Mouse (Mus musculus): ENCODE data around the gene Tnnc1.

Gene Tnnc1

DNA sequence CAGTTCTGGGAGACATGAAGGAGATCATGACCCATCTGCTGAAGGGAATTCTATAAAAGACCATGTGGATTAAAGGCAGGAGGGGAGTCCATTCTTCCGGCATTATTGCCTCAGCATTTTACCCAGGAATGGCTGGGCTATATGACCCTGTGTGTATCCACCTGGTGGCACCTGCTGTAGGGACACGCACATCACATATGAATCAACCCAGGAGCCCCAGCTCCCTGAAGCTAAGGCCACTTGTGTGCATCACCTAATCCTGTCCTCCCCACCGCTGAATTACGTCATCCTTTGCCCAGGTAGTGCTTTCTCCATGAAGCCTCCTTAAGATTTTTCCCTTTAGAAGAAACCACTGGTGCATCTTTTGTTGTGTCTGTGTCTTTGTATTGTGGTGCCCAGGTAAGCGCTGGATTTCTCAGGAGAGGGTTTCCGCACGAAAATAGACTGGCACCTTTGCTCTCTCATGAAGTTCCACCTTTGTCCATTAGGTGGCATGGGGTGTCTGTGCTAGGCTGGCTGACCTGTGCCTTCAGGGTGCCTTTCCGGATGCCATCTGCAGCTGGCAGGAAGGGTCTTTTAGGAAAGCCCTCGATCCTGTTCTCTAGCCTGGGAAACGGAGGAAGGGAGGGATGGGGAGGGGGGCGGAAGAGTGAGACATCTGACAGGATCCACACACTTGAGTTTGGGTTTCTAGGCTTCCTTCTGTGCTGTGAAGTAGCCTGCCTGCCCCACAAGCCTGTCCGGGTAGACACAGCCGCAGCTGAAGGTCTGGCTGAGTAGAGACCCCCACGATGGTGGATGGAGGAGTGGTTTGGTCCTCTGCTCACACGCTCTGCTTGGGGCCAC, 7.3 kb downstream of the Tnnc1 start:
- peak; percentile 60 to 78 for DNase-seq

DNA sequence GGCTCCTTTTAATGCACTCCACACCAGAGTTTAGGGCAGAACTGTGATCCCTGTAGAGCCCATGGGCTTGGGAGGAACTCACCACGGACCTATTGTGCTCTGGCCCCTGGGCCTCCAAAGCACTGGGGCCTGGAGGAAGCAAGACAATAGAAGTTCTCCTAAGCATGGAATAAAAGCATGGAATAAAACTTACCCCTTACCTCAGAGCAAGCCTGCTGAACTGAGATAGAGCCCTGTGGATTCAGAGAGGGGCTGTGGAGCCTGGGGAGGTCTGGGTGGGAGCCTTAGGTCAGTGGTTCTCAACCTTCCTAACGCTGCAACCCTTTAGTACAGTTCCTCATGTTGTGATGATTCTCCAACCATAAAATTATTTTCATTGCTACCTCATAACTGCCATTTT, 8.7 kb downstream of the Tnnc1 start, which contains the start of gene Nisch:
Nisch (minus strand) TSS at position 101 of the 400 bp plus-strand sequence.
- no peak for DNase-seq

DNA sequence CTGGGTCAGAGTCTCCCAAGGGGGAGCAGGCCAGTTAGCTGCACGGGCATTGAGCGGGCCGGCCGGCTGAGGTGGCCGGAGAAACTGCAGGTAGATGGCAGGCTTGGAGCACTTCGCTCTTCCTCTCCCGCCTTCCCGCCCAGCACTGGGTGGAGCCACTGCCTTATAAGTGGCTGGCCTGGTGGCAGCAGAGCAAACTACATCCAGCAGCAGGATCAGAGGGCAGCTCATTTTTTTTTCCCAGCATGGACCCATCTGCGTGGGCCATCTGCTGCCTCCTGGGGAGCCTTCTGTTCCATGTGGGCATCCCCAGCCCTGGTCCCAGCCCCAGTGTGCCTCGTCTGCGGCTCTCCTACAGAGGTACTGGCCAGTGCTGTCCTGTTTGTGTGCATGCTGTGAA, 9.6 kb downstream of the Tnnc1 start, which contains the start of gene Sema3g:
Sema3g (plus strand) TSS at position 195 of the 400 bp plus-strand sequence.
- DNase-seq, result peak; percentile 83 to 89

DNA sequence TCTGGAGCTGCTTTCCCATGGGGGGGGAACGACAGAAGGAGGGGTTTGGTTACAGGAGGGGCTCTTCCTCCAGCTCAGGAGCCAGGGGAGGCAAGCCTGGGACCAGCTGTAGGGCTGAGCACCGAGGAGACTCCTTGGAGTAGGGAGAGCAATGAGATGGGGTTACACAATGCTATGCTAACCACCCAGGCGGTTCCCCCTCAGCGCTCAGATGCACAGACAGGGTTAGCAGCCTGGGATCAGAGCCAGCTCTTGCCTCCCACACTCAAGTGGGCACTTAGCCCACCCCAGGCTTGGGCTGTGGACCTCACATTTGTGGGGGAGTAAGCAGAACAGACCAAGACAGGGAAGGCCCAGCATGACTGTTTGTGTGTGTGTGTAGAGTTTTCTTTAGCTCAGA, 18.9 kb downstream of the Tnnc1 start:
- DNase-seq, result peak; percentile 49 to 58

DNA sequence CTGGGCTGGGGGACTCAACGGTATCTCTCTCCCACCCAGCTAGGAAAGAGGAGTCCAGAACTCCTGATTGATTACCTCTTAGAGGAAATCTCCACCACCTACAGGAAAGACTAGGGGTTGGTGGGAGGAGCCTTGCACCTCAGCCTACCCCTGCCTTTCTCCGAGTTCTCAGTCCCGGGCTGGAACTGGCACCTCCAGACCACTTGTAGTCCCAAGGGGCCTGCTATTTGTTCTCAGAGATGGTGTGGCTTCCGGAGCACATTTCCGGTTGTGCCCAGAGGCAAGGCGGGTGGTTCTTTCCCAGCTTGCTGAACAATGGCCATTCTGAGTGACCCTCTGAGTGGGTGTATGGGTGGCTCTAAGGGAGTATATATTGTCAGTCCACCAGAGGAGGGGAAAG, 20.1 kb downstream of the Tnnc1 start:
- peak; percentile 76 to 81 for DNase-seq

DNA sequence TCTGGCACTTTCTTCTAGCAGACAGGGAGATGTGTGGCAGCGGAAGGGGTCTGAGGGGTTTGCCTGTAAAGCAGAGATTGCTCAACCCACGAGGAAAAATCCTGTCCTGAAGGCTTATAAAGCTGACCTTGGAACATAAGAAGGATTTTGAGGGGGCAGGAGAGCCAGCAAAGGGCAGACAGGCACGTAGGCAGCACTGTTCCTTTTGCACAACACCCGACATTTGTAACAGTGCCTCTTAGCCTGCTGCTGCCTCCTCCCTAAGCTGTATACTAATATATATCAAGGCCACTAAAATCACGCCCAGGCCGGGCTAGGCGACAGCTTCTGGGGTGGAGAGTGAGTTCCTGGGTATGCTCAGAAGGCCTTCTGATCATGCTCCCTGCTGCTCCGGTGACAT, 22.3 kb downstream of the Tnnc1 start:
- DNase-seq, result no peak

DNA sequence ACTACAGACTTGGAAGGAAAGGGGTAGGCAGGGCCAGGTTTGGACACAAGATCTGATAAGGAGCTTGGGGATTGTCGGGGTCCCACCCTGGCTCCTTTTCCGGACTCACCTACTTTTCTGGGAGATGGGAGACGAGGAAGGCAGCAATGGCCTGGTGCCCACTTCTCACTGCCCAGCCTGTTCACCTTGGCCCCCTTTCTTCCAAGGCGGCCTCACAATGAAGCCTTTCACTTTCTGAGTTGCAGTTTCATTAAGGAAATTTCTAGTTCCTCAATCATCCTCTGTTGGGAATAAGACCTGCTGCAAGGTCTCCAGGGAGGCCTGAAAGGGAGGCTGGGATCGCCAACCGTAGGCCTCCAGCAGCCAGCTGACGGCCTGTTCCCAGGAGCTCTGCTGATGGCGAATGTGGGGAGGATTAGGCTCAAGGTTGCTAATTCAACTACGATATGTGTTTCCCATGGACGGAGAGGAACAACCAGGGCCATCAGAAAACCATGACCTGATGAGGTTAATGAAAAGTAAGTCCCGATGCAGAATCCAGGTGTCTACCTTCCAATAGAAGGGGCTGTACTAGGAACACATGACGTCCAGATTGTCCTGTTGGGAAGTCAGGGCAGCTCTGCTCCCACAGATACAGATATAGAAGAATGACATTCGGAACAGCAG, 24.4 kb downstream of the Tnnc1 start:
- peak in 1 of 2 experiments; percentile 54 for DNase-seq

DNA sequence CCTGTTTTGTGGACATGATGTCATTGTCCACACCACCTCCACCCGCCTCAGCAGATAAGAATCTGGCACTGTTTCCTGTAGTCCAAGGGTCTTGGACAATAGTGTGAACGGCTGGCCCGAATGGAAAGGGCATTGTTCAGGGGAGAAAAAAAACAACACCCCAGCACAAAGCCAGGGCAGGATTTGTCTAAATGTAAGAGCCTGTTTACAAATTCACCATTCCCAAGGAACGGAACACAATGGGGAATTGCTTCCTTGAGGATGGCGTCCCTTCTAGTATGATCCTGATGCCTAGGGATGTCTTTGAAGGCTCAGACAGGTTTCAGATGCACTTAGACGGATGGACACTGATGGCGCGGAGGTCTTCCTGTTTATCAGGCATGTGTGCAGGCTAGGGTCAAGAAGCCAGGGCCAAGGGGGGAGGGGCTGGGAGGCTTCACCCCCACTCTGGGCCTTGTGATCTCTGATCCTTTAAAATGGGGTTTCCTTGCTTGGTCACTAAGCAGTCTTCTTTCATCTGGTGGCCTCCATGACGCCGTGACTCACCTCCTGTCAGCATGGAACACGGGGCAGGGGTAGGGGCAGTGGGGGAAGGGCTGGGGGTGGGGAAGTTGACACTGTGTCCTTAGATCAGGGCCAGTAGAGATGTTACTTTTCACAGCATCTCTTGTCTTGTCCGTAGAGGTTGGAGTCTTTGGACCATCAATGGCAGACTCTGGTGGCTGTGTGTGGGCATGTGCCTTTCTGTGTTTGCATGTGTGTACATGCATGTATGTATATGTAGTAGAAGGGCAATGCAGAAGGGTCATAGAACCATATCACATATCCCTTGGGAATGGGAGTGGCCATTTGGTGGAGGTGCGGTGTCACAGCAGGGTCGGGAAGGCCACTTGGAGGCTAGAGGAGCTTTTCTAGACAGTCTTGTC, 25.2 kb downstream of the Tnnc1 start:
- DNase-seq, result peak; percentile 68 to 82

DNA sequence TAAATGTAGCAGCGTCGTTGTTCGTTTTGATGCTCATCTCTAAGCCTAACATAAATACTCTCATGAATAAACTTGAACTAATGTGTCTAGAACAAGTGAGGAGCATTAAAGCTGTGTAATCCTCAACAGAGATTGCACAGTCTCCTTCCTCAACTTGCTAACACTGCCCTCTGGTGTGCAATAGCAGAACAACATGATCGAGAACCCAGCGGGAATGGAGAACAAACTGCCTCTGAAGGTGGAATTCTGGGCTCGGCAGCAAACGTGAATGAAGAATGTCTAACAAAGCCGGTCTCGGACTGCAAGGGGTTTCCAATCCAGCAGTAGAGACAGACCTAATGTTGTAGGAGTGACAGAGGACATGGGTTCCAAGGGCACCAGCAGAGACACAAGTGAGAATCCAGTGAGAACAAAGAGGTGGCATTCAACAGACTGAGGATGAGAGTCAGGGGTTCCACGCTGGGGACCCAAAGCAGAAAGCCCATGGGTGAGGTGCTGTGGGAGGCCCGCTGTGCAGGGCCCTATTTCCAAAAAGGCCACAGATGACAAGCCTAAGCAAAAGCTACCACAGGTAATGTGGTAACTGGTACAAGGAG, 26.0 kb downstream of the Tnnc1 start:
- DNase-seq, result peak; percentile 78 to 86

DNA sequence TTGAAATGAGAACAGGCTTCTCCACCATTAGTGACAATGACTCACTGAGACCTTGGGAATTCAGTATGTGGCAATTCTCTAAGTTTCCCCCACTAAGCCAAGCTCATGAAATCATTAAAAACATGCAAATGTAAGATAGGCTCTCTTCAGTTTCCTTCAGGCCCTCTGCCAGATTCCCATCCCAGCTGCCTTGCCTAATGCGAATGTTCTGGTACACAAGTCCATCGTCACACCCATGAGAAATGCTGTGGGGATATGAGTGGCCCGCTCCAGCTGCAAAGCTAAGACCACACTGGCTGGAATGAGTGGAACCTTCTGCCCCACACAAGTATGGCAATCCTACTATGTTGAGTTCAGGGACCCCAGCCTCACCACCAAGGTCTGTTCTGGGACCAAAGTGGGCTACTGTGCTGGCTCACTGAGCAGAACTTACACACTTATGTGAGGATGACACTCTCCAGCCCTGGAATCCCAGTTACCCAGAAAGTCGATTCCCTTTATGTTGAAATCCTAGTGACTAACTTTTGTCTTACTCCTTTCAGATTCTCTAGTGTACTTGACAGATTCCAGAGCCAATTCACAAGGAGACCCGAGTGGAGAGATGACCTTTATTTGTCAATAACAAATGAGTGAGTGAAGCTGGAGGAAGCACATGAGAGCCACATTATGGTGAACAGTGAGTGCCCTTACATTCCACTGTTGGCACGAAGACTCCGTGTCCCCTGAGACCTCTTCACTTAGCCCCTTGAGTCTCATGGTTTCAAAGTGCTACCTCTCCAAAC, 29.2 kb downstream of the Tnnc1 start:
- DNase-seq, result peak; percentile 41 to 68

DNA sequence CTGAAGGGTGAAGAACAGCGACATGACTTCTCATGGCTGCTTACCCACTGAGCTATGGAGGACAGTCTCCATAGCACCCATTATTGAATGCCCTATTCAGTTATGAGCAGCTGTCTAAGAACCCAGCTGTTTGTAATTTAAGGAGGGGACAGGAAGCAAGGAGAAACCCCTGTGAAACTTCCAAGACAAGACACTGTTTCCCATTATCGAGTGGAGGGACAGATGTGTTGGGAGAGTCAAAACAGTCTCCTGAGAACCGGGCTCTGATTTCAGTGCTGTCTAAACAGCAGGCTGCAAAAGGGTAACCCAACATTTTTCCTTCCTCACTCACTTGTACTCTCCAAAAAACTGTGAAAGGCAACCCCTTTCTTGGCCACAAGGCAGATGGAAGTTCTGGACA, 32.4 kb downstream of the Tnnc1 start:
- DNase-seq, result no peak

DNA sequence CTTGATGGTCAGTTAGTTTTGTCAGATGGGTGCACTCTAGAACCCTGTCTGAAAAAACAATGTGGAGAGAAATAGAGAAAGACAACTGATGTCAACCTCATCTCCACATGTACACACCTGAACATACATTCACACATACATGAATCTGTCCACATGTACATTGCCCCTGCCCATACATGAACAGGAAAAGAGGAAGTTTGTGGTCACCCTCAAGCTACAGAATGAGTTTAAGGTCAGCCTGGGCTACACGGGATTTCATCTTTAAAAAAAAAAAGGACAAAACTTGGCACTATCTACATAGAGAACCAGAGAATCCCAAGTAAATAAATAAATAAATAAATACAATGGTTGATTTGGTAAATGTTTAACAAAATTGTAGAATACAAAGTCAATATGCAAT, 36.7 kb downstream of the Tnnc1 start:
- DNase-seq, result no peak

DNA sequence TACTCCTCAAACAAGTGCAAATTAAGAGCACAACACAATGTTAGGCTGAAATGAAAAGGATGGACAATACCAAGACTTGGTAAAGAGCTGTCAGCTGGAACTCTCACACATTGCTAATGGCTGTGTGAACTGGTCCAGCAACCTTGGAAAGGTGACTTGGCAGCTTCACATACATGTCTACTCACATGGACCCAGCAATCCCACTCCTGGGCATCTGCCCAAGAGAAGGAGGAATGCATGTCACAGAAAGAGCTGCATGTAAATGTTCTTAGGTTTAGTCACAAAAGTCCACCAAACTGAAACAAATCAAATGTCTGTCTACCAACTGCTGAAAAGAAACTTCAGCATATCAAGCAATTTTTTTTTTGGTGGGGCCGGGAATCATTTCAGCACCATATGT, 37.8 kb downstream of the Tnnc1 start:
- no peak for DNase-seq

DNA sequence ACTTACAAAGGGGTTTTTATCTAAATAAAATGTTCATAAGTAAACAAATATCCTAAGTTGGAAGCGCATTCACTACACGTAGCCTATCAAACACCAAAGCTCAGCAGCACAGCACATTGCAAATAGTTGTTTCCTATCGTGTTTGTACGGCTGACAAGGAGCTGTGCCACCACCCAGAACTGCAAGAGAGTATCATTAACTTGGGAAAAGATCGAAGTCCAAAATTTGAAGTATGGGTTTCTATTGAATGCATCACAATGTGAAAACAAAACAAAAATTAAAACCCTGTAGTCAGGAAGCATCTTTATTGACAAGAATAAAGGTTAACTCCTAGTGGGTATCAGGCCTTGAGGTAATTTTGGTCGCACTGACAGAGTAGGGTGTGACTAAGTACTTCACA, 40.3 kb downstream of the Tnnc1 start:
- DNase-seq, result no peak

DNA sequence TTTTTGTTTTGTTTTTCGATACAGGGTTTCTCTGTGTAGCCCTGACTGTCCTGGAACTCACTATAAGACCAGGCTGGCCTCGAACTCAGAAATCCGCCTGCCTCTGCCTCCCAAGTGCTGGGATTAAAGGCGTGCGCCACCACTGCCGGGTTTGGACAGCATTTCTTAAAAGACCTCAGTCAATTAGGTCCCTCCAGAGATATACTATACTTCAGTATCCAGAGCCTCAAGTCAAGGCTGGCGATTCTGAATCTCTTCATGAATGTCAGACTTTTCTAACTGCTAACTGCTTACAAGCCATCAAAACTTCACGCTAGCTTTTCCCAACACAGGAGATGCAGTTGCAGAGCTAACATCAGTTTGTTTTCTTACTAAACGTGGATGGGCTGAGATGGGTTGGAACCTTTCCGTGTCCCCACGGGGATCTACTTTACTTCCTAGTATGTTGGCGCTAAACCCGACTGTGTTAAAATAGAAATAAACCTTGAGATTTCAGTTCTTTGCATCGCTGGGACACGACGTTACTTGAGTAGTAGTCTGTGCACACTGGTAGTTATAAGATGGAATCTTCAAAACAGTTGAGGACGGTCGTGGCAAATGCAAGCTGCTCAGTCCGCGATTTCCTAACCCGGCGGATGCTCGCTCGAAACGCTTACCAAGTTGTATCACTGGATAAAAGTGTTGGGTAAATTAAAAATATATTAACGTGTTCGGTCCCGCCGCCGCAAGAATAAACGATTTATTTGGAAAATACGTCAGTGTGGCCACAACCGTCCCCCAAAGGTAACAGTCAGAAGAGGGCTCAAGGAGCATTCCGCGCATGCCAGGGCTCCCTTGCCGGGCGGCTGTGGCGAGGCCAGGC, 42.3 kb downstream of the Tnnc1 start:
- peak; percentile 85 for DNase-seq

DNA sequence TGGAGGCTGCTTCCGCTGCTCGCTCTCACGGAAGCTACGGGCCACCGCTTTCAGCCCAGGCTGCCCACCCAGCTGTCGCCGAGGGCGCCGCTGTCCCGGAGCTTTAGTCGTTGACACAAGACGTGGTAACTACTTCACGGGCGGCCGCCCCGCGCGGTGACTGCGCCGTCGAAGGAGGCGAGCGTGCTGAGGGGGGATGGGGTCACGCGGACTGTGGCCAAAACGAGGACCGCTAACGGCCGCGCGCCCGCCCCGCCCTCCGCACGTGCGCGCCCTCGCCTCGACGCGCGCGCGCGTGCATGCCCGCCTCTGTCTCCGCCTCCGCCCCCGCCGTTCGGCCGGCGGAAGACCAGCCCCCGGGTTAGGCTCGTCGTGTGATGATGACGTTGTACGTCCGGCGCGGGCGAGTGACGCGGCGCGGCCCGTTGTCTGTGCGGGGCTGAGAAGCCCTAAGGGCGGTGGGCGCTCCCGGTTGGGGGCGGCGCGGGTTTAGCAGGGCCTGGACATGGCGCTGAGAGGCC, 43.0 kb downstream of the Tnnc1 start, which contains the start of the genes Phf7 and Bap1:
Phf7 (minus strand) TSS at position 234 of the 521 bp plus-strand sequence.
Bap1 (plus strand) TSS at position 367 of the 521 bp plus-strand sequence.
- peak; percentile 92 to 94 for DNase-seq

DNA sequence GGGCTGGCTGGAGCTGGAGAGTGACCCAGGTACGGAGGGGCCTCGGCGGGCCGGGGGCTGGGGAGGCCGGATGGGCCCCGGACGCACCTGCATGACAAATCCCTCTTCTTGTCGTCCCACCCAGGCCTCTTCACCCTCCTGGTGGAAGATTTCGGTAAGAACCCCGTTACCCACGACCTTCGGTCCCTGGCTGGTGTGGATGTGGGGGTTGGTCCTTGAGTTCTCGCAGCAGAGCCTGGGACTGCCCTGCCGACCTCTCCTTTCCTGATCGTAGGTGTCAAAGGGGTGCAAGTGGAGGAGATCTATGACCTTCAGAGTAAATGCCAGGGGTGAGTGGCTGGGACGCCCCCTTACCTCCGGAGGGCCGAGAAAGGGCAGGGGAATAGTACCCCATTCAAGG, 43.5 kb downstream of the Tnnc1 start:
- DNase-seq, result no peak

DNA sequence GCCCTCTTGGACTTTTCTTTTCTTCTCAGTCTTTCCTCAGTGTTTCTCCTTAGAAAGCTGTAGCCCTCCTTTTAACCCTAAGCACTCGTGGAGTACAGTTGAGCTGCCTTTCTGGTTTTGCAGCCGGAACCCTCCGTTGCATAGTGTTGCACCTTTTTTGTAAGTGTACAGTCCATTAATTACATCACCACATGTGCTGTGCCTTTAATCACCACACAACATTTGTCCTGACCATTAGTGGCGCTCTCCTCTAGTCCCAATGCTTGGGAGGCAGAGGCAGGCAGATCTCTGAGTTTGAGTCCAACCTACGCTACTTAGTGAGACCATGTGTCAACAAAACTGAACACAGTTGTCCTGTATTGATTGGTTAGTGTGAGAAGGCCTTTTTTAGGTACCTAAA, 44.0 kb downstream of the Tnnc1 start:
- DNase-seq, result no peak

DNA sequence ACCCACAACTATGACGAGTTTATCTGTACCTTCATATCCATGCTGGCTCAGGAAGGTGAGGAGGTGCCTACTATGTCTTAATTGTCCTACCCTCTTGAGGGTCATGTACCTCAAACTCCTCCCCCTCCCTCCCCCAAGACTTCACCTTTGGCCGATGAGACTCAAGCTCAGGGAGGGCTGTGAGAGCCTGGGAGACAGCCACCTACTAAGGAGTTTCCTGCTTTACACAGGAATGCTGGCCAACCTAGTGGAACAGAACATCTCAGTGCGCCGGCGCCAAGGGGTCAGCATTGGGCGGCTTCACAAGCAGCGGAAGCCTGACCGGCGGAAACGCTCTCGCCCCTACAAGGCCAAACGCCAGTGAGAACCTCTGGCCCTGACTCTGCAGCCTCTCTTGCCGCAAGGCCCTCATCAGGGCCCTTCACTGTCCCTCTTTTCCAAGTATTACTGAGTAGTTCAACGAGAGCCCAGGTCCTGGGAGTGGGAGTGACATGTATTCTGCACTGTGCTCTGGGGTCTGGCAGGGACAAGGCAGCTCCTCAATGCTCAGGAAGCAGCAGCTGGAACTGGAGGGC, 50.5 kb downstream of the Tnnc1 start:
- DNase-seq, result no peak

DNA sequence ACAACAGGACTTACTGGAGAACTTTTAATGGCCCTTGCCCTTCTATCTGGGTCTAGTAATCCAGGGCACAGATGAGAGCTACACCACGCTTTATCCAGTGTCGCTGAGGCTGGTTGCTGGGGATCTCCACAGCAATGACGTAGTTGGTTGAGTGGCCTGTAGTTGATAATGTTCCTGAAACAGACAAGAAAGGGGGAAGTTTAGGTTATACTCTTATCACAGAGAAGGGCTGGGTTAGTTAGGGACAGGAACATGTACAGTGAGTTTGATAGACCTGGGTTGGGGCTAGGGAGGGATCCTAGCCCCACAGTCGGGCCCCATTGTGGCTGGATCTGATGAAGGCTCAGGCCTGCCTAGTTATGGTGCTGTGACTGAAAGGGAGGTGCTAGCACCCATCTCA, 52.3 kb downstream of the Tnnc1 start:
- DNase-seq, result no peak

All from lung, adult 18-20 months (tissue).